Mouse (Mus musculus) gastrocnemius, postnatal 10 days (tissue): Measurements from ENCODE around the gene Ppp1r1c. TPM values are rescaled to one million over a fixed set of nuclear protein-coding genes. Genes with fewer than 3 reads are reported as not detected.

Source experiments
- DNase-seq: peaks from one replicate; pipeline ENCODE4 v3.0.0; 2021; ENCODE audit warnings: mixed read lengths
- total RNA-seq, 2 experiments: library from RNA; stranded (reverse); gene quantifications; 2 replicates each; pipeline ENCODE4 v1.2.3; 2021

The Ppp1r1c gene
- total RNA-seq, 2 experiments from 2014 or later = not detected

DNA sequence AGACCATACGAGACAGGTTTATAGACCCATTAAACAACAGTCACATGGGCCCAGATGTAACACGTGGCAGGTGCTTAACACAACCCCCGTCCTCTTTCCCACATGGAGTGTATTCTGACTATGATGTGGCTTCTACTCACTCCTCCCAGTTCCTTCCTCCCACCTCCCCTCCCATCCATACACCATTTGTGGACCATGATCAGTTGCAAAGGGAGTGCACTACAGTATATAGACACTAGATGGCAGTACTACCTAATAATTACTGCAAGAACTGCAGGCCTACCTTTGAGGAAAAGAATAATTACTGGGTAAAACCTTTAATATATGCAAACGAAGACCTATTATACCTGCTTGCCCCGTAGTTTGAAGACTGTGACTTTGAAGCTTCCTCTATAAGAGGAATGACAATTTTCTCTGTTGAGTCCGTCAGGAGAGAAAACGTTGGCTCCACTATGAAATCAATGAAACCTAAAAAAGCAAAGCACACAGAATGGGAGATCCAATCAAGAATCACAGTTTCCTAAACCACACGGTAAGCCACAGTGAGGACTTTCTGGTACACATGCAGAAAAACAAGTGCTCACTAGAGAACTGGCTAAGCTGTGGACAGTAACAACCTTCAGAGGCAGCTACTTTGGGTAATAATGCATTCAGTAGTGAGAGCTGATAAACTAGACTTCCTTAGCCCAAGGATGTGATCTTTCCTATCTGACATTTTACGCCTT is 157.9 kb downstream of the Ppp1r1c start:
- DNase-seq = no peak

Other genes starting within 250 kb of the Ppp1r1c start
- gene Itprid2, start 72.4 kb upstream of the Ppp1r1c start, total RNA-seq = 10 to 100 TPM; 15.0 to 17.0 TPM